Mouse (Mus musculus) cortical plate, adult 2 months (tissue): ENCODE results near the gene Aco2. TPM values are rescaled to one million over a fixed set of nuclear protein-coding genes. Genes with fewer than 3 reads are reported as not detected.

Source experiments
- H3K27ac ChIP-seq: fragments of 200-500 bp; 2 replicates; pipeline ENCODE4 v1.5.1; 2012; ENCODE audit warnings: low read length, control low read depth, inconsistent platforms; ENCODE audit not compliant: insufficient read depth
- H3K4me1 ChIP-seq: fragments of 200-500 bp; 2 replicates; pipeline ENCODE4 v1.6.1; 2011; ENCODE audit warnings: low read length; ENCODE audit not compliant: control insufficient read depth, insufficient read depth
- H3K4me3 ChIP-seq: fragments of 200-500 bp; 2 replicates; pipeline ENCODE4 v1.5.1; 2011; ENCODE audit warnings: mild to moderate bottlenecking, low read length, control low read depth; ENCODE audit not compliant: insufficient read depth
- CTCF ChIP-seq: fragments of 200-500 bp; IDR thresholded peaks from 2 replicates; pipeline ENCODE4 v1.5.1; 2011; ENCODE audit warnings: mild to moderate bottlenecking, control low read depth, low read length; ENCODE audit not compliant: insufficient read depth; ENCODE audit errors: extremely low read depth
- POLR2A ChIP-seq: fragments of 200-500 bp; IDR thresholded peaks from 2 replicates; pipeline ENCODE4 v1.6.1; 2011; ENCODE audit warnings: mild to moderate bottlenecking, low read length, control low read depth; ENCODE audit not compliant: insufficient read depth; ENCODE audit errors: extremely low read depth
- polyA plus RNA-seq: library from polyadenylated mRNA; depleted of rRNA; stranded (reverse); fragments of >200 nt; gene quantifications from 2 replicates; pipeline ENCODE4 v1.2.3, GENCODE M21; 2012

Aco2 gene
- polyA plus RNA-seq, 1 experiment: 533 TPM

DNA sequence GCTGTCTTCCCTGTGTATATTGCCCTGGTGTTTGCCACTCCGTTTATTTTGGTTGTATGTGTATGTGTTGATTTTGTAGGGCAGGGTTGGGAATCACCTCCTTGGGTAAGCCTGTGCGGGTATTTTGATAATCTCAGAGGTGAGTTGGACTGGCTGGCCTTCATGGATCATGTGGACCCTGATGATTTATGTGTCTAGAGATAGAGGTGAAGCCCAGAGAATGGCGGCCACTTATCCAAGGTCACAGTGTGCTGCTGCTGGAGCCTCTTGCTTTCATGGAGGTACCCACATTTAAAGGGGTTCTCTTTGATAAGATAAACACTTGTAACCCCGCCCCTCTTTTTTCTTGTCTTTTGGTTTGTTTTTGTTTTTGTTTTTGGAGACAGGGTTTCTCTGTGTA is 67.7 kb downstream of the Aco2 start:
- TF ChIP-seq POLR2A: no peak
- TF ChIP-seq CTCF: no peak
- no peak overlapping the region for H3K27ac ChIP-seq
- H3K4me1 ChIP-seq: peaks cover 3% of the 10 kb centered on the region; the same call in 1 of the 2 replicates
- no peak overlapping the region for H3K4me3 ChIP-seq

DNA sequence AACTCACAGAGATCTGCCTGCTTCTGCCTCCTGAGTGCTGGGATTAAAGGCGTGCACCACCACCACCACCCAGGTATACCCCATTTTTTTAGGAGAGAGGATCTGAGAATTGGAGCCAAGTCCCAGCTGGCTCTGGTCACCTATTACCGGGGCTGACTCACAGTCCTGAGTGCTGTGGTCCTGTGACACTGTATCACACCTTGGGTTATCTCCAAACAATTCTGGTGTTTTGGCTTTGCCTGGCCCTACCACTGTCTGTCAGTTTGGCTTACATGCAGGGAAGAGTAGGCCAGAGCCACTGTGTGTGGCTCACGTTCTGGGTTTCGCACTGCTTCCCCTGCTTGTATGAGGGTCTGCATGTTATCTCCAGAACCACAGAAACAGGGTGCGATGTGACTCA is 68.1 kb downstream of the Aco2 start:
- H3K4me3 ChIP-seq: no peak overlapping the region
- H3K4me1 ChIP-seq: peaks cover 3% of the 10 kb centered on the region; the same call in 1 of the 2 replicates
- TF ChIP-seq POLR2A (no peak), CTCF (no peak)
- H3K27ac ChIP-seq: 0 out of 2 replicates have a peak overlapping the region, but pooled peaks have one; percentile 10

- no peak overlapping the region for H3K4me3 ChIP-seq
- peaks cover 3% of the 10 kb centered on the region; the same call in 1 of the 2 replicates for H3K4me1 ChIP-seq
- no peak overlapping the region for H3K27ac ChIP-seq
- no peak for TF ChIP-seq CTCF
Measured at GRCm38 (mm10) chr15:81941010-81941409, 68.9 kb downstream of the Aco2 start.

DNA sequence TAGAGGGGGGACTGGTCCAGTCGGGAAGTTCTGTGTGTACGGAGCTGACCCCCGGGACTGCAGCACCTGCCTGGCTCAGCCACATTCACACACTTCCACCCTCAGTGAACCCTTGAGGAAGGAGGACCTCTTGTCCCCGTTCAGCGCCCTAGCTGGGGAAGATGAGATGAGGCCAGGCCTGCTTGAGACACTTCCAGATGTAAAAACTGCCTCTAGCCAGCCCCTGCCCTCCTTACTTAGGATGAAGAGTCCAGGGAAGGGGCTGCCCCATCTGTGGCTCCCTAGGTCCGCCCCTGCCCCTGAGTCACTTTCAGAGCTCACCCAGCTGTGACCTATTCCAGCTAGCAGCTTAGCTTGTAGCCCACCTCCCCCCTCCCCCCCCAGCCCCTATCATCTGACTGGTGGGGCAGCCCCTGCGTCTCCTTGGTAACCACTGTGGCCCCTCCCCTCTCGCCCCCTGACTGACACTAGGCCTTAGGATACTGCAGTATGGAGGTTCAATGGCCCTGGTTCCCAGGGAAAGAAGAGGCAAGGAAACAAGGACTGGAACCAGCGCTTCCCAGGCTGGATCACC is 71.2 kb downstream of the Aco2 start:
- Histone ChIP-seq H3K27ac (no peak overlapping the region), H3K4me3 (no peak overlapping the region), H3K4me1 (peaks cover 2% of the 10 kb centered on the region; the same call in 1 of the 2 replicates)
- TF ChIP-seq CTCF: no peak
- TF ChIP-seq POLR2A: no peak

DNA sequence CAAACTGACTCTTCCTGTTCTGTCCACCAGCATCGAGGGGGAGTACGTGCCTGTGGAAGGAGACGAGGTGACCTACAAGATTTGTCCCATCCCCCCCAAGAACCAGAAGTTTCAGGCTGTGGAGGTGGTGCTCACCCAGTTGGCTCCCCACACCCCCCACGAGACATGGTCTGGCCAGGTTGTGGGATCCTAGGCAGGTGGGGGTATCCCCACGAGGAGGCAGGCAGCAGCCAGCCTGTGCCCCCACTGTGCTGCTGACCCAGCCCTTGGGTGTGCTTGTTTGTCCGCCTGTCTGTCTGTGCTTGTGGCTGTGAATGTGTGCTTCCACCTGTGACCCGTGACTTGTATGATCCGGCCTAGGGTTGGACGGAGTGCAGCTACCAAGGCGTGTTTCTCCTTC is 77.0 kb downstream of the Aco2 start:
- Histone ChIP-seq H3K27ac (no peak overlapping the region), H3K4me1 (no peaks in the 10 kb centered on the region), H3K4me3 (no peak overlapping the region)
- no peak for TF ChIP-seq CTCF
- TF ChIP-seq POLR2A: no peak

GRCm38 (mm10) chr15:81949476-81950131 is 77.5 kb downstream of the Aco2 start:
- H3K4me1 ChIP-seq: no peaks in the 10 kb centered on the region
- no peak overlapping the region for H3K27ac ChIP-seq
- TF ChIP-seq POLR2A: peak; percentile 24; the same call in 1 of the 2 replicates
- TF ChIP-seq CTCF: no peak
- H3K4me3 ChIP-seq: no peak overlapping the region

- Histone ChIP-seq H3K4me1 (no peaks in the 10 kb centered on the region), H3K27ac (no peak overlapping the region), H3K4me3 (no peak overlapping the region)
- TF ChIP-seq CTCF: no peak
- TF ChIP-seq POLR2A: no peak
Measured at GRCm38 (mm10) chr15:81950716-81951115, 78.6 kb downstream of the Aco2 start.

- TF ChIP-seq CTCF (no peak), POLR2A (no peak)
- no peak overlapping the region for H3K4me3 ChIP-seq
- H3K4me1 ChIP-seq: no peaks in the 10 kb centered on the region
- no peak overlapping the region for H3K27ac ChIP-seq
Measured at GRCm38 (mm10) chr15:81951159-81951558, 79.0 kb downstream of the Aco2 start.

DNA sequence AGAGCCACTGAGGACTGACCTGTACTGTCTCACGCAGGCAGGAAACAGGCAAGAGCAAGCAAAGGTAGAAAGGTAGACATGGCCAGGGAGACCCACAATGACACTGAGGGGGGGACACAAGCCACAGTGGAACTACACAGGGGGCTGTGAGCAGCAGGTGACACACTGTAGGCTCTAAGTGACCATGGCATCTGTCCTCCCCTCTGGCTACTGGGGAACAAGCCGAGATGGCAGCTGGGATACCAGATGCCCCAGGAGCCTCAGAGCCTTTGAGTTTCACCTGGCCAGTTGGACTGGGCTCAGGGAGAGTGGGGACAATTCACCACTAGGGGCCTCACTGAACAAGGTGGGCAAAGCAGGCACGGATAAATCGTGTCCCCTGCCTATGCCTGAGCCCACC is 80.2 kb downstream of the Aco2 start:
- no peak overlapping the region for H3K4me3 ChIP-seq
- no peak for TF ChIP-seq CTCF
- H3K27ac ChIP-seq: no peak overlapping the region
- H3K4me1 ChIP-seq: peaks cover 6% of the 10 kb centered on the region; the same call in 1 of the 2 replicates

DNA sequence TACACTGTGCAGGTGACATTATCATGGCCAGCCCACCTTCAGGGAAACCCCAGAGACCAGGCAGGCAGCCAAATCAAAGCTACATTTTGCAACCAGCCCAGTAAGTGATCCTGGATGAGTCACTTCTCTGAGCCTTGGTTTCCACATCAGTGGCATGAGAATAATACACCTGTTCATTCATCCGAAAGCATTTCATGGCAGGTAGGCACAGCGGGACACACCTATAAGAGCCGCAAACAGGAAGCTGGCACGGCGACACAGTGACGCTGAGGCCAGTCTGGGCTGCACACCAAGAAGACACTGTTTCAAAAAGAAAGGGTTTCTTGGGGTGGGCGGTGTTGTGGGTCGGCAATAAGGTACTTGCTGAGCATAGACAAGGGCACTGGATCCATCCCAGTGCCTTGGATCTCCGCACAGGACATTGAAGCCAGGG is 82.1 kb downstream of the Aco2 start:
- Histone ChIP-seq H3K4me1 (peaks cover 11% of the 10 kb centered on the region; the same call in 1 of the 2 replicates), H3K27ac (no peak overlapping the region), H3K4me3 (no peak overlapping the region)
- TF ChIP-seq CTCF (no peak), POLR2A (no peak)

DNA sequence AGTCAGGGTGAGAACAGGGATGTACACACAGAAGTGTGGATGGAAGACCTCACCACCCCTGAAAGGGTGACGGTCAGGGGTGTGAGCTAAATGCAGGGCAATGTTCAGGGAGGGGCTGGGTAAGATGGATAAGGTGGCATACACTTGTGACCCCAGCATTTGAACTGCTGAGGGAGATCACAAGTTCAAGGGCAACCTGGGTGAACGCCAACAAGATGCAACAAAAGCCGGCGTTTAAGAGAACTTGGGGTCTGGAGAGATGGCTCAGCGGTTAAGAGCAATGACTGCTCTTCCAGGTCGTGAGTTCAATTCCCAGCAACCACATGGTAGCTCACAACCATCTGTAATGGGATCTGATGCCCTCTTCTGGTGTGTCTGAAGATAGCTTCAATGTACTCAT is 82.6 kb downstream of the Aco2 start:
- H3K27ac ChIP-seq: no peak overlapping the region
- TF ChIP-seq CTCF (no peak), POLR2A (no peak)

More for the DNA sequence above, 82.6 kb downstream of the Aco2 start:
- H3K4me3 ChIP-seq: no peak overlapping the region
- peaks cover 12% of the 10 kb centered on the region; the same call in 1 of the 2 replicates for H3K4me1 ChIP-seq
